Mouse (Mus musculus) embryo, embryonic 10.5 days (tissue): ENCODE measurements at regions not wholly inside any gene's neighbourhood (a gene's known extent, or its start where the extent isn't known, plus 50 kb on each side); places are given as distances from the start of the nearest gene placed in this dataset.

Experiments
- DNase-seq: peaks from one replicate; pipeline ENCODE4 v3.0.0-alpha.2; 2015; ENCODE audit warnings: low spot score

GRCm38 (mm10) chr10:121150668-121151067, 116.9 kb downstream of the Wif1 start:
- DNase-seq: no peak

DNA sequence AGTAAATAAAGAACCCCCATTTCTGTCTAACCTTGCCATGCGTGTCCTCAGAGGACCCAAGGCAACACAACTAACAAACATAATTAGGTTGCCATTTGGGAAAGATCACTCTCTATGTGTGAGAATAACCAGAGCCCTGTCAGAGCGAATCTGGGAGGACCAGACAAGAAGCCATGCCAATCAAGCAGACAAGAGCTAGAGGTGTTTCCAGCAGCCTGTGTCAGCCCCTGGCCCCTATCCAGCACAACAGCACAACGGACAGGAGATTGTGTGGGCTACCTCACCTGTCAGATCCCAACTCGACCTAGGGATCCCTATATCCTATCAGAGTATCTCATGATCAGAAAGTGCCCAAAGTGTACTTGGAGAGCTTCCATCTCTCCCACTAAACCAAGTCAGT, 119.9 kb downstream of the Wif1 start:
- no peak for DNase-seq

GRCm38 (mm10) chr10:121160499-121160898, 126.7 kb downstream of the Wif1 start:
- DNase-seq: no peak

DNA sequence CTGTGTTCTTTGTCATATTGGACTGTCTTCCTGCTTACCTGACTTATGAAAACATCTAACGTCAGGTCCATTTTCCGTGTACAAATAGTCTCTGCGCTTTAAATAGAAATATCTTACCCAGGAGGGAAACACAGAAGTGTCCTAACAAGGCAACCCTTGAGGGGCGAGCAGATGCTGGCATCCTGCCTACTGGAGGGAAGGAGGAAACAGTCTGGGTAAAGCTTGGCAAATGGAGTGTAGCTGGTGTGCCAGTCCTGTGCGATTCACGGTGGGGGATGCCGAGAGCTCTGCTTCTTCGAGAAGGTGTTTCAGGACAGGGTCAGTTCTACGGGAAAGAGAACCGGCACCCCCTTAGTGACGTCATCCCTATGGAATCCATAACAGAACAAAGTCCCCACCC, 127.4 kb downstream of the Wif1 start:
- no peak for DNase-seq

GRCm38 (mm10) chr10:121174022-121174421, 140.3 kb downstream of the Wif1 start:
- no peak for DNase-seq

DNA sequence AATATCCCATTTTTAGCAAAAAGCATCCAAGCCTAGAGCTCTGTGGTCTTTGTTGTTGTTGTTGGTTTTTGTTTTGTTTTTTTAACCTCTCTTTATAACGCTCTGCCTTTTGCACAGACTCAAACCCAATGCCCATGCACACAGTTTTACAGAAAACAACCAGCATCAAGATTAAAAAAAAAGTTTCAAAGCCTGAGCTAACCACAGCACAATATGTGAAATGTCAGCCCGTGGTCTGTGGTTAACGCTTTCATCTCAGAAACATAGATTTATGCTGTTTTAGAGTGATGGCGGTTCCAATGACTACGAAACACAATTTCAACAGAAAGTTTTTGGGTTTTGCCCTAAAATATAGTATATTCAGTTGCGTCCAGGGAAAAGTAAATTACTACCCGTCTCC, 155.4 kb downstream of the Wif1 start:
- no peak for DNase-seq

DNA sequence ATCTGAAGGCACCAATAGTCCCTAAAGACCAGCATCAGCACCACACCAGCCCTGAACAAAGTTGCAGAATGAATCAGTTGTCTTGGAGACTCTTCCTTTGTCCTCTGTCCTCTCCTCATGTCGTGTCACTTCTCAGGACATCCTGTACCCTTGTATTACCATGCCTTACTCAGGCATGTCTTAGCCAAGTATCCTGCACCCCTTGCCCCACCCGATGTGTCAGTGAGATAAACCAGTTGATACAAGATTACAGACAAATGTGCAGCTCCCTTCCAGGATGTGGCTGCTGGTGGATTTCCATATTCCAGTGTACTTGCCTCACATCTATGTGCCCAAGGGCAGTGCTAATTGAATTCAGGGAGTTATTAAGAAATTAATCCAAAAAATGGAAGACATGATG, 151.8 kb downstream of the Tbc1d30 start:
- no peak for DNase-seq

DNA sequence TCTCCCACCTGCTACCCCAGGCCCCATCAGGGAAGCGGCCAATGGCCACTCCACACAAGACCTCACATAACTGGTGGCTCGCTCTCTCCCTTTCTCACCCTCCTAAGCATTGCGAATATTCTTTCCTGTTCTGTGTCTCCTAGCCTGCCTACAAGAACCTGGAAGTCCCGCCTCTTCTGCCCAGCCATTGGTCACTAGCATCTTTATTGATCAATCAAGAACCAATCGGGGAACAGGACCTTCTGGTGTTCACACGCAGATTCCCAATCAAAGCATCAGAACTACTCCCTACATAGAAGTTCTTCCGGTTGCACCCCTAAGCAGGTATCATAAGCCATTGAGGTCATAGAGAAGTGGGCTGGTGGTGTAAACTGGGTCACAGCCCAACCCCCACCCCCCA, 148.5 kb downstream of the Tbc1d30 start:
- peak; percentile 9 for DNase-seq

DNA sequence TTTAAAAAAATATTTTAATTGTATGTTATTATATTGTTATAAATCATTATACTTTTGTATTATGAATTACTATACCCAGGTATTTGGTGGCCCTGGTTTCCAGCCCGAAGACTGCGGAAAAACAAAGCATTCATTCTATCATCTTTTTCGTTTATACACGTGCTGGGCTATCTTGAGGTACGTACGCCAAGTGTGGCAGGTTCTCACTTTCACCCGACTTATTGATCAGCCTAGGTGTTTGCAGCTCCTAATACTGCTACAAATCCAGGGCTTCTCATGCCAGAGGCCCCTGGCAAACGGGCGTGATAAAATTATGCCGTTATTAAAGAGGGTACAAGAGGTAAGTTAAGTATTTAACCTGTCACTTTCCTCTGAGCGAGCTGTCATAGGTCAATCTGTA, 145.5 kb downstream of the Tbc1d30 start:
- no peak for DNase-seq

DNA sequence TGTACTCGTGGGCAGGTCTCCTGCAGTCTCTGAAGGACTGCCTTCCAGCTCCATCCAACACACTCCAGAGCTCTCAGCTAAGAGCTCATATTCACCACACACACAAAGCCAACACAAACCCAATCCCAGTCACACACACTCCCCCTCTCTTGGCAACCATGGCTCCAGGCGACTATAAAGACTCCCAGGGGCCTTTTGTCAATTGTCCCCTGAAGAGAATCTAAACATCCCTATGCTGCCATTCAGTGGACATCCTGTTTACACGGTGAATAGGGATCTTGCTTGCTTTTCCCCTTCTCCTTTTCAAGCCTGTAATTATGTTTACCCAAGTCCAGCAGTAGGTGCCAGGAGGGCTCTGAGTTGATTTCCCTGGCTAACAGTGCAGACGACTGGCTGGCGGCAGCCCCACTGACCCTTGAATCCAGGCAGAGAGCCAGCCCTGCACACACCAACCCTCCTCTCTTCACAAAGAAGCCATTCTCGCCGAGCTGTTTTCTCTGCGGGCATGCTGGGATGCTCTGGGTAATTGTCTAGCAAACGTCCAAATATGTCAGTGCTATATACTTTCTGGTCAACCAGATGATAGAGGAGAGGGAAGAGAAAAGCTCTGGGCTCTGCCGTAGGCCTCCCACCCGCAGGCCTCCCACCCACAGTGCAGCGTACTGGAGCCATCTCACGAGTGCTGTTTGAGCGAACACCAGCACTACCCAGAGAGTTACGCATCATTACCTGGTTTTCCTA, 144.9 kb downstream of the Tbc1d30 start:
- DNase-seq: peak; percentile 75

DNA sequence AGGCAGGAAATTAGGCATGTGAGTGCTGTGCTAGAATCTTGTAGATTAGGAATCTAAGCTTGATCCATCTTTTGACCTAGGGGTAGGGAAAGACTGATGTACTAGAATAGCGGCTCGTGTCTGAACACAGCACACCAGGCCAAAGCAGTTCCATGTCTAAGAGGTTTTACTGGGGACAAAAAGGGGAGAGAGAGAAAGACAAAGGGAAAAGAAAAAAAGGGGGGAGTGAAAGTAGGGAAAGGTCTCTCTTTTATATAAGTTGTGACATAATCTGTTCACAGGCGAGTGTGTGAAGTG, 144.4 kb downstream of the Tbc1d30 start:
- DNase-seq: no peak
